Mouse (Mus musculus): Measurements from ENCODE around the gene Rogdi.
A peak's percentile ranks its signal among the peaks of the same experiment; 100 is the strongest.

The Rogdi gene

DNA sequence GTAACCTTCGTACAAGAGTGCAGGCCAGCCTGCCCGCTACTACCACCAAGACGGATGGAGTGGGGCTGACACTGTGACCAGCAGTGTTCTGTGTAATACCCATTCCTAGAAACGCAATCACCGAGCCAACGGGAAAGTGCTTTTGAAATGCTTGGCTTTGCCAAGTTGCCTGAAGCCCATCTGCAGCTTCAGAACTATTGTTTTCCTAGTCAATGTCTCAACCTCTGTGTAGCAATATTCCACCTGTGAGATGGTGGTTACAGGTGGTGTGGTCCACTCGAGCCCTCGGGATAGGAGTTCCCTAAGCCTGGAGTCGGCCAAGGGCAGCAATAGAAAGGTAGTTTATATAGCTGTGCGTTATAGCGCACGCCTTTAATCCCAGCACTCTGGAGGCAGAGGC is 28.6 kb downstream of the Rogdi start:
- no peak for DNase-seq

DNA sequence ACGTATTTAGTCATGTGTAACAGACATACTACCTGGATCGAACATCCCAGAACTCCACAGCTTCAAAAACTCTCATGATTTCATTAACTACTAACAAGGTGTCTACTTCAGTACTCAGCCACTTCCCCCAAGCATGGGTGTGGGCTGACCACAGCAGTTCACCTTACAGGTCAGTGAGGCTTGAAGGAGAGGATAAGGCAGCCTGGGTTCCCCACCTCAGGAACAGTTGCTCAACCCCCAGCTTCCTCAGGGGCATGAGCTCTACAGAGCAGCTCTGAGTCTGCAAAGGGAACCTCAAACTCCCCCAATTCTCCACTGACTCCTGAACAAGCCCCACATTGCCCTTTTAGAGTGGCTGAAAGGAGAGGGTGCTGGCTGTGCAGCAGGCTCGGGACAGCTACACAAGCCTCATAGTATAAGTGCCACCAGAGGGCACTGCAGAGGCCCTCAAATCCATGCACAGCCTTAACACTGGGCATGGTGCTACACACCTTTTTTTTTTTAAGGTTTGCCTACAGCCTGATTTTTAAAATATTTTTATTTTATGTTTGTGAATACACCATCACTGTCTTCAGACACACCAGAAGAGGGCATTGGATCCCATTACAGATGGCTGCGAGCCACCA is 33.5 kb downstream of the Rogdi start:
- DNase-seq, result peak; percentile 51 to 66

DNA sequence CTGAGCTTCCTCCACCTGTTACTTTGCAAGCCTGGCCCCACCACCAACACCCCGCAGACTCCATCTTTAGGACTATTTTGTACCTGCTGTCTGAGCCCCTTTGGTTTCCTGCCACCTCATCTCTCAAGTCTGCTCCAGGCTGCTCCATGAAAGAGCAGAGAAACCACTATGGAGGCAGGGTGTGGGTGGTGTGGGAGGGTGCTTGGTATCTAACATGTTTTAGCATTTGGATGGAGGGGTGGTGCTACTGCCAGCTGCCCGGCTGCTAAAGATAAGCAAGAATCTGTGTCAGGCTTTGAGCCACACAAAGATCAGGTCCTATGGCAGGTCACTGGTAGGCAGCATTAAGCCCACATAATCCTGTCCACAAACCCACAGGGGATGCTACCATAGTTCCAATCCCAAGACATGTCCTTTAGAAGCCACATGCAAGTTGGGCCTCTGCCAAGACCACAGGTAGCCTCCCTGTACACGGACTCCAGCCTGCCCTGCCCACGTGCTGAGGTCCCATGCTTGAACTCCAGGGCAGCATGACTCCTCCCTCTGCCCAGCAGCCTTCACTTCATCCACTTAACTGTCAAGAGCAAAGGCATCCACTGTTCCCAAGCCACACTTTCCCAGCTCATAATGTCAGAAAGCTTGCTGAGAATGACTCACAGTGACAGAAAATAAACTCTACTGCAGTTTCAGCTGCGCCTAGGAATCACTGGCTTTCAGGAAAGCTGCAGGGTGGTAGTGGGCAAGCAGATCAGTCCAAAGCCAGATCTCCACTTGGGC is 34.9 kb downstream of the Rogdi start:
- DNase-seq, result peak; percentile 49 to 81

DNA sequence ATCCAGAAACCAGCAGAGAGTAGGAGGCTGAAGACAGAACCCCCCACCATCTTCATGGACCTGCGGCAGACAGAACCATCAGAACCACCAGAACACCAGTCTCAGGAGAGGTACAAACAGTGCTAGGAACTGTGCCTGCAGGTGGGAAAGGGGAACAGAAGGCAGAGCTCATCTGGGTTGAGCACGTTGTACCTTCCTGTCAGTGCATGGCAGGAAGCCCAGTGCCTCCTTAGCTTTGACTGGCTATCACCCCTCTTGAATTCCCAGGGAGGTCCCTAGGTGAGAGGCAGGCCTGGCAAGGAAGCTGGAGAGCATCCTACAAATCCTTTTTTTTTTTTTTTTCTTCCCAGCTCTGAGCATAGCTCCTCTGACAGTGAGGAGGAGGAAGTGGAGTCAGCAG is 37.2 kb downstream of the Rogdi start:
- DNase-seq, result no peak

DNA sequence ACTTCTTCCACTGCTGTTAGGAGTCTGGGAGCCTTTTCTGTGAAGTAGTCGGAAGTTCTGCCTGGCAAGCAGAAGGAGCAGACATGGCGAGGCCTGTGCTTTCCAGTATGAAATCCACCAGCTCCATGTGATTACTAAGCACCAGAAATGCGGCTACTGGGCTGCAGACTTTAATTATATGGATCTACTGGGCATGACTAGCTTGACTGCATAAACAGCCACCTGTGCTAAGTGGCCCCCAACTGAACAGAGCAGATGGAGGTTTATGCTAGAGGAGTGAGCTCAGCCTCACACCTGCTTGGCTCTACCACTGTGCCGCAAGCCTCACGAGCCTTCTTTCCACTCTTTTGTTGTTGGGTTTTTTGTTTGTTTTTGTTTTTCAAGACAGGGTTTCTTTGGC is 38.8 kb downstream of the Rogdi start:
- DNase-seq, result no peak

DNA sequence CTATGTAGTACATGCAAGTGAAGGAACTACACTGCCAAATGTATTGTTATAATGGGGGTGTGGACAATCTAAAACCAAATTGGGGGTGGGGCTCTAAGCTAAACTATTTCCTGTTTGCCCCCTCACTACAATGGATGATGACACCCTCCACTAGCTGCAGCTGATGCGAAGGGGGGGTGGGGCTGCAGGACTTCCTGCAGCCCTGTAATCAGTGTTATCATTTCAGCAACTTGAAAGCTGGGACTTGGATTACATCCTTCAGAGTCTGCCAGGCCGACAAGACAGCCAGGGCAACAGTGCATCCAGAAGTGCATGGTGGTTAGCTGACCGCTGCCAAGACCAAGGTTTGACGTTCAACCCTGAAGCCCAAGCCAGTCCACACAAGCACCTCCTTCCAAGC is 41.7 kb downstream of the Rogdi start:
- peak in 1 of 2 experiments; percentile 35 for DNase-seq

DNA sequence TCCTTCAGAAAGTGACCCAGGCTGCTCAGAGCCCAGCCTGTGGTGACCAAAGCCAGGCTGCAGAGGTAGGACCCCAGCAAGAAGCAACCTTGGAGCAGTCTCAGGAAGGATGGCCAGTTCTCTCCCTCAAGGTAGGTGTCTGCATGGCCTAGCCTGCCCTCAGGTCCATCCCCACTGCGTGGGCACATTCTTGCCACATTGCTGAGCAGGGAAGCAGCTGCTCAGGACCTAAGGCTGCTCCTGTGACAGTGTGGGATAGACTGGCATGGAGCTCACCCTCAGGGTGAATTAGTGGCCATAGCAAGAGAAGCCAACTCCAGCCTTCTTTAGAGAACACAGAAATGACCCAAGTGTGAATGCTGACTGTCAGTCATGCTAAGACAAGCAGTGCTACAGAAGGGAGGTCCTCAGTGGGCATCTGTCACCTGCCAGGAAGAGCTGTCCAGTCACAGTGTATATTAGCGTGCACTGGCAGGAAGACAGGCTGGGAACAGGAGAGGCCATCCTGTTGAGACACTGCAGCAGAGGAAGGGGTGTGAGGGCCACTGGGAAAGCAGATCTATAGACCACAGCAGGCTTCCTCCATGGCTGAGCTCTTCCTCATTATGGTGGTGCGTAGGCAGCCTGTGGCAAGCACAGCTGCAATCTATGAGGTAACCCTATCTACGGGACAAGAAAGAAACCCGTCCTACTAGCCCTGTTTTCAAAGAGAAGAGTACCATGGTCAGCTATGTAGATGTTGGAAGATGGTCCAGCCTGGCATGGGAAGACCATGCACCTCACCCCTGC is 44.1 kb downstream of the Rogdi start:
- DNase-seq, result no peak

DNA sequence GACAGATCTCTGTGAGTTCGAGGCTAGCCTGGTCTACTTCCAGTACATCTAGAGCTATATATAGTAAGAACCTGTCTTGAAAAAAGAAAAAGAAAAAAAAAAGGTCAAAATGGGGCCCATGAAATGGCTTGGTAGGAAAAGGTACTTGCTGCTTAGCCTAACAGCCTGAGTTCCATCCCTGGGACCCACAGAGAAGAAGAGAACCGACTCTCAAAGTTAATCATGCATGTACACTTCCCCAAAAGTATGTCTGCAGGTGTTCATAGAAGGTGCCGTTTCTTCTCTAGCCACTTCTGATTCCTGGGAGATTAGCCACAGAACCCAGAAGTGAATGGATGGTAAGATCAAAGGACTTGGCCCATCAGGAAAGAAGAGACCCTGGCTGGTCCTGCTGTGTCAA is 44.9 kb downstream of the Rogdi start:
- no peak for DNase-seq

DNA sequence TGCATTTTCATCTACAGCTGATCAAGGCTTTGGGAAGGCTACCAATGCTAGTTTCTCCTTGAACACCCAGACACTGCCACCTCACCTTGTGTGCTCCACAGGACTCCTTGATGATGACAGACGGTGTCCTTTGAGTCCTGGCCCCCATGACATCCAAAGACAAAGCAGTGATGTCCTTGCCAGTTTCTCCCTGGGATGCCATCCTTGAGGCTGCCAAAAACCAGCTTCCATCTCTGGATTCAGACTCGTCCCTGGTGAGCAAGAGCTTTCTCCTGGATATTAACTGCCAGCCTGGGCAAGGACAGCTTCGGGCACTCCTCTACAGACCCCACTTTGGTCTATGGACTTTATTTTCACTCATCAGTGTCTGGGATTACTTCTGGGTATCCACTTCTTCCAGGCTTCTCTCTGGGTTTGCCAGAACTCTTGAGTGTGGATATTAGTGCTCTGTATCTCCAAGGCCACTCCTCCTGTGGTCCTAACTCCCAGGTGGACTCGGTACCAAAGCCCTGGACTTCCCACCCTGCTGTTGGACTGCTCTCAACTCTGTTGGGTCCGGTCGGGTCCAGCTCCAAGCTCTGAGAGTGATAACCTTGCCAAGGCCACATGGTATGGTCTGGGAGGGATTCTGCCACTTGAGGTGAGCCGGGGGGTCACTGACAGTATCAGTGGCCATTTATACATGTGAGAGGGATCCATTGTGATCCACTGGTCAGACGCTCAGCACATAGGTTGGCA is 47.8 kb downstream of the Rogdi start:
- peak in 1 of 2 experiments; percentile 26 for DNase-seq

DNA sequence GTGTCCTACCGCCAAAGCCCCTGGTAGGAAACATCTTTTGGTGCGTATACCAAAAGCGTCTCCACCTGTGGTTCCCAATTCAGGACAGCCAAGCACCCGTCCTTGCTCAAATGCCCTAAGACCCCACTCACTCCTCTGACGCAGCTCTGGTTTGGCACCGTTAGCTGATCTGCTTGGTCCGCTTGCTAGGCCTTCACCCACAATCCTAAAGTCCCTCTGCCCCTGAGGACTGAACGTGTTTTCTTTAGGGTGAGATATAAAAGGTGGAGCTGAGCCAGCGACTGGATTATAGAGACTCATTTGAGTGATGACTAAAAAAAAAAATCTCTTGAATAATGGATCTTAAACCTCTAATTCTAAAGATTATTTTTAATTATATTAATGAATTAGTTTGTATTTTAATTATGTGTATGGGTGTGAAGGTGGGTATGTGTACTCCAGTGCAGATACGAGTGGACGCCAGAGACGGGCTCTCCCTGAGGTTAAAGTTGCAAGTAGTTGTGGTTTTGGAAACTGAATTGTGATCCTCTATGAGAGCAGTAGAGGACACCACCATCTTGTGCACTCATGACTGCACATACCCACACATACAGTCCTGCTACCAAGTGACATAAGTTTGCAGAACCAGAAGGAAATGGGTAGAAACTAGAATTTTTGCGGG is 48.5 kb downstream of the Rogdi start:
- peak in 1 of 2 experiments; percentile 26 for DNase-seq

DNA sequence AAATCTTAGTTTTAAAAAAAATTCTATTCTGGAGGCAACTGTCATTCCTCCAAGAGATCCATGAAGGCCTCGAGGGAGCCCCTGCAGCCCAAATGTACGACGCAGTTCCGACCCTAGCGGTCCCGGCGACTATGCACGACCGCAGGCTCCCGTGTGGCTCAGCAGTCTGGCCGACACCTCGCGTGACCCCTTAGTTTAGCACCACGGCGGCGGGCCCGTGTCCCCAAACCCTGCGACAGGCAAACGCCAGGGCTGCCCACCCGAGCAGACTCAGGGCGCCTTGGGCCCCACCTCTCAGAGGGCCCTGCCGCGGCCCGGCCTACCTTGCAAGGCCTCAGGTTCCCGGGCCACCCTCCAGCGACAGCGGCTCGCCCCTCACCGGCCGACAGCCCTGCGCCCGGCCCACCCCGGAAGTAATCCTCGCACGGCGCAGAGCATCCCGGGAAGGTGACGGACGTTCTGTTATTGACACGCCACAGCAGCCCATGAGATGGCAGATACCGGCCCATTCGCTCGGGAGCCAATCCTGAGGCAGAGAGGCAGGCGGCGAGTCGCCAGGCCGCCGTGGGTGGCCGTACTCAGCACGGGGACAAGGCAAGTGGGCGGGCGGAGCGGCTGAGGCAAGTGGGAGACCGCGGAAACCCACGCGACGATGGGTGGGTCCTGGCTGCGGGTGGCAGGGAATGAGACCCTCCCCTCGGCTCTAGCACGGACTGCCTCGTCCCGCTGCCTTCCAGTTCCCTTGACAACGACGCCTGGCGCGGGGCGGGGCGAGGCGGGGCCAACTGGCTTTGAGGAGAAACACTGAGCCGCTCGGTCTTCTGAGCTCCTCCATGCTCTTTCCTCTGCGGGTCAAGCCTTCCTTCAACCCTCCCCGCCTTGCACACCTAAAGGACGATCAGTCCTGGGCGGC is 49.3 kb downstream of the Rogdi start, which contains the start of gene Anks3:
TSS of gene Anks3 (minus strand) at position 409 of the 913 bp plus-strand sequence.
- peak; percentile 97 to 100 for DNase-seq

DNA sequence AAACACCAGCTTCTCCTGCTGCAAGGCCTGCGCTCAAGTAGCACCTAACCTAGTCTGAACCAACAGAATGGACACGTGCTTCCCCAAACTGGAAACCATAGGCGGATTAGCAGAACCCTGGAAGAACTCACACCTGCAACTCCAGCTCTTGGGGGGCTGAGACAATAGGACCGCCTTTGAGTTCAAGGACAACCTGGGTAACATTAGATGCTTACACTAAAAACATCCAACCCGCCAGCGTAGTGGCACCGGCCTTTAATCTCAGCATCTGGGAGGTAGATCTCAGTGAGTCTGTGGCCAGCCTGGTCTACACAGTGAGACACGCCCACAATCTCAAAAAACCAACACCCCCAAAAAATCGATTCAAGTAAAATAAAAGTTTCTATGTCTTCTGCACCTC is 50.0 kb downstream of the Rogdi start:
- peak in 1 of 2 experiments; percentile 27 for DNase-seq

DNA sequence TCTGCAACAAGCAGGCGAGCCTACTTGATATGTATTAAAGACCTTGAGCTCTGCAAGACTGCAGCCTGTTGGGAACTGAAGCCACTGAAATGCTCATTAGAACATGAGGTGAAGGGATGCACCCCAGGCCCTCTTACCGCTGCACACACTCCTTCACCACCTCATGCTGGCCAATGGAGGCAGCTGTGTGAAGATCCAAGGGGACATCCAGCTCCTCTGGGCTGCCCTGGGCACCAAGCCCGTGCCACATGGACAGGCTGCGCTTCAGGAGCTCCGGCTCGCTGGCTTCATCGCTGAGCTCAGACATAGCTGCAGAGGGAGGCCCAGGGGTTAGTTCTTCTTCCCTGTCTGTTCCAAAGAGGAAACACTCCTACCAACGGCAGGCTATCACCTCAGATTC is 53.1 kb downstream of the Rogdi start:
- DNase-seq, result peak in 1 of 2 experiments; percentile 31

Measured in kidney, postnatal 25 days (tissue).